Mouse (Mus musculus): ENCODE data around the gene Ccna1.

DNA sequence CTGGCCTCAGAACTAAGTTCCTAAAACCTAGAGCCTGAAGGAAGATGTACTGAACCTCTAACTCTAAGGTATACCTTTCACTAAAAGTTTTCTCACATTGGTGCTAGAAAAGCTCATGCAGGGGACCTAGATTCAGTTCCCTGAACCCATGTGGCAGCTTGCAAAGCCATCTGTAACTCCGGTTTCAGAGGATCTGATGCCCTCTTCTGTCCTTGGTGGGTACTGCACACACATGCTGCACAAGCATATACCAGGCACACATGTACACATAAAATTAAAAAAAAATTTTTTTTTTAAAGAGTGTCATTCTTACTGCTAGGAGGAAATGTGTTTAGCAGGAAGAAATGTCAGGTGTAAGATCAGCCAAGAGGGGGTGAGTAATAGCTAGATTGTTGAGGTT is 33.1 kb downstream of the Ccna1 start:
- no peak for TF ChIP-seq NRF1 (IDR thresholded peaks at IDR 0.05; ENCODE audit: low read depth, low read length)
- TF ChIP-seq ZC3H11A (IDR thresholded peaks at IDR 0.05; ENCODE audit: low read depth, low read length): no peak
- TF ChIP-seq EP300 (IDR thresholded peaks at IDR 0.05; ENCODE audit: low read length): no peak
- no peak for TF ChIP-seq ETS1 (conservative IDR thresholded peaks at IDR 0.05; ENCODE audit: low read depth, low read length)
- TF ChIP-seq E2F4 (IDR thresholded peaks at IDR 0.05; ENCODE audit: insufficient replicate concordance, low read depth, low read length): no peak
- TF ChIP-seq MAX (IDR thresholded peaks at IDR 0.05; ENCODE audit: low read length): no peak
- no peak for TF ChIP-seq MEF2A (IDR thresholded peaks at IDR 0.05; ENCODE audit: borderline replicate concordance, low read depth, low read length)
- no peak for TF ChIP-seq IRF4 (IDR thresholded peaks at IDR 0.05; ENCODE audit: low read depth, low read length)

Data from CH12.LX (cell line).